Comparison of ENCODE assay signal across 8 mouse cellular contexts in the genomic region with DNA sequence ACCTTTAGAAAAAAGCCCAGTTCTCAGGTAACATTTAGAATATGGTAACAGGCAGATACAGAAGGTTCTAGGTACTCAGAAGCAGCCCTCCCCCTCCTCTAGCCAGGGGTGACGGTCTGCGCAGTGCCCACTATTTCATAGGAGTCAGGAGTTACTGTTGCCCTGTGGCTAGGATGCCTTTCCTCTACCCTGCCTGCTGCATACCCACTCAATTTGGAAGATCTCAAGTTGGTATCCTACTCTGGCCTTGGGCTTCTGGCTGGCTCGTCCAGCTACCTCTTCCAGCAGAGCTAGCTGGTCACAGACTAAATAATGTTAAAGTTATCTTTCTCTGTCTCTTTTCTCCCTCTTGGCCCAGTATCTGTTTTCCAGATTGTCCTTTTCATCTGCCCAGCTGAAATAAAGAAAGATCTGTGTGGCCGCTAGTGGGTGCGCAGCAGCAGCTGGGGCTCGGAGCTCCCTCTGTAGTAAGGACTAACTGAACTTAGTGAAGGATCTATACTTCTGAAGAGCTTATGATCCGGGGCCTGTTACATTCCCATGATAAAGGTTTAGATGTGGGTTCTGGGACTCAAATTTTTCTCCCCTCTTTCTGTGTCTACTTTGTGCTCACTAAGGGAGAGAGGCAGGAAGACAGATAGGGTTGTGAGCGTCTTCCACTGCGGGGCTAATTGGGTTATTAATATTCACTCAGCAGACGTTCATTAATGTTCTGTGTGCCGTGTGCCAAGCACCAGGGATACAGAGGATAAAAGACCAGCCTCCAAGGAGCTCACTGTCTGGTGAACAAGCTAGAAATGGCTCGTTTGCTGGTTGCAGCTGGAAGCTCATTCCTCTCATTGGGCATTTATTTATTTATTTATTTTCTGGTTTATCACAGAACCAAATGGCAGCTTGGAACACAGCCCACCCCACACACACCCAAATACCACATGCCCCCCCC. TPM values are rescaled to one million over a fixed set of nuclear protein-coding genes. Genes with fewer than 3 reads are reported as not detected.
DNase-seq lines count a peak whose midpoint lies in the region; ATAC-seq lines count a peak whose summit lies in the region.

No protein-coding gene starts in this region.

- peak overlapping the region; percentile 66 for H3K4me2 ChIP-seq in forebrain, embryonic 15.5 days (replicated peaks)
- peak overlapping the region; percentile 91 for H3K4me2 ChIP-seq in liver, embryonic 12.5 days

- peak overlapping the region; percentile 100 for H3K9ac ChIP-seq in forebrain, embryonic 15.5 days (replicated peaks)
- H3K9ac ChIP-seq in liver, embryonic 12.5 days = peak overlapping the region; percentile 97

- H3K4me3 ChIP-seq in forebrain, embryonic 15.5 days = peak overlapping the region; percentile 99
- H3K4me3 ChIP-seq in liver, embryonic 12.5 days = peak overlapping the region; percentile 93

- no peaks in the 10 kb centered on the region for H3K9me3 ChIP-seq in forebrain, embryonic 15.5 days
- H3K9me3 ChIP-seq in liver, embryonic 12.5 days (replicated peaks) = no peaks in the 10 kb centered on the region

- no peaks in the 10 kb centered on the region for H3K27me3 ChIP-seq in forebrain, embryonic 15.5 days
- H3K27me3 ChIP-seq in liver, embryonic 12.5 days (replicated peaks) = no peaks in the 10 kb centered on the region

- peaks cover 54% of the 10 kb centered on the region for H3K4me1 ChIP-seq in forebrain, embryonic 15.5 days
- H3K4me1 ChIP-seq in liver, embryonic 12.5 days = peaks cover 69% of the 10 kb centered on the region

- DNase-seq in kidney, postnatal 4 days = peak; percentile 48 to 65
- no peak for DNase-seq in kidney, postnatal 36 days
- DNase-seq in adipocyte (ENCODE audit: low spot score) = peak; percentile 59
- DNase-seq in embryo, embryonic 10.5 days (ENCODE audit: low spot score) = no peak
- DNase-seq in urinary bladder, postnatal 36 days (ENCODE audit: low spot score in 2 of 2) = no peak

- H3K36me3 ChIP-seq in forebrain, embryonic 15.5 days = peaks cover 18% of the 10 kb centered on the region
- peaks cover 53% of the 10 kb centered on the region for H3K36me3 ChIP-seq in liver, embryonic 12.5 days

- 14% methylated on average over 12 of the region's 12 CpGs for WGBS in forebrain, embryonic 15.5 days
- 65% methylated on average over 12 of the region's 12 CpGs for WGBS in liver, embryonic 12.5 days (ENCODE audit: insufficient replicate concordance)

- H3K27ac ChIP-seq in forebrain, embryonic 15.5 days (replicated peaks) = peak overlapping the region; percentile 99
- H3K27ac ChIP-seq in liver, embryonic 12.5 days = peak overlapping the region; percentile 97

- ATAC-seq in forebrain, embryonic 15.5 days (replicated peaks) = 0 out of 2 replicates have a peak, but pooled peaks have one; percentile 17
- no peak for ATAC-seq in liver, embryonic 12.5 days
- no peak for ATAC-seq in monocyte, adult 5-6 weeks (replicated peaks; ENCODE audit: insufficient number of reproducible peaks, low FRiP score, low TSS enrichment, poor library complexity, severe bottlenecking)

RNA-seq across cellular contexts. Expression of gene Nedd4, which starts 2.5 kb away (rescaled TPM):
- polyA plus RNA-seq in forebrain, embryonic 15.5 days (2015; fragmentation: Nextera tagmentation; extraction: Ambion mirVana) = 433 and 447 TPM in 2 replicates
- polyA plus RNA-seq in liver, embryonic 12.5 days (2016; fragmentation: Nextera tagmentation; extraction: Ambion mirVana) = 173 and 176 TPM in 2 replicates
- 69.3 to 109 TPM (median 72.0 TPM) in 3 replicates for total RNA-seq in monocyte, adult 5-6 weeks (2017)

Comparison
In these comparisons a context has a peak if more than half of its experiments do, and no peak if none do; other contexts are left out.
1. DNase-seq: peak in kidney, postnatal 4 days (2 of 2) and adipocyte (single experiment); none in kidney, postnatal 36 days (0 of 2), embryo, embryonic 10.5 days (single experiment) and urinary bladder, postnatal 36 days (0 of 2).